Mouse (Mus musculus) mouse embryonic stem cell (cell line): Measurements from ENCODE around the gene Tsfm.

Experiments
- in situ Hi-C, 2 experiments: fragments of 300-500 bp; cut with MboI; formaldehyde crosslinking; loops; 1 replicate in 1 of 2; 3 replicates in 1 of 2; pipeline ENCODE4 v1.14.3; 2019 to 2020; ENCODE audit warnings: low sequenced_read_pairs in 2 of 2, low pct_unique_long_range_greater_than_20kb in 1 of 2, mixed read lengths in 1 of 2; ENCODE audit not compliant: unreplicated experiment in 1 of 2

Gene Tsfm

GRCm38 (mm10) chr10:127048608-127049394, 18.2 kb upstream of the Tsfm start:
- in situ Hi-C loops = no loop called here

GRCm38 (mm10) chr10:127047954-127048353, 17.3 kb upstream of the Tsfm start, which contains the start of gene Cyp27b1:
Gene Cyp27b1 (plus strand): TSS chr10:127048250.
- in situ Hi-C loops = no loop called here

GRCm38 (mm10) chr10:127043187-127043586, 12.5 kb upstream of the Tsfm start:
- in situ Hi-C loops = no loop called here

GRCm38 (mm10) chr10:127042468-127043115, 12.0 kb upstream of the Tsfm start:
- in situ Hi-C loops = no loop called here

GRCm38 (mm10) chr10:127041774-127042338, 11.2 kb upstream of the Tsfm start:
- in situ Hi-C loops = no loop called here

- in situ Hi-C loops = no loop called here
These were observed 10.7 kb upstream of the Tsfm start, which contains the start of the genes Mettl1 and Eef1akmt3 for GRCm38 (mm10) chr10:127041274-127041766. Gene Mettl1 (plus strand): TSS chr10:127041414. Gene Eef1akmt3 (minus strand): TSS chr10:127041513.

- in situ Hi-C loops = no loop called here
These were observed 10.1 kb upstream of the Tsfm start for GRCm38 (mm10) chr10:127040569-127041214.

- in situ Hi-C loops = no loop called here
These were observed 7.0 kb upstream of the Tsfm start for GRCm38 (mm10) chr10:127037641-127038040.

GRCm38 (mm10) chr10:127036273-127036672, 5.6 kb upstream of the Tsfm start:
- in situ Hi-C loops = no loop called here

GRCm38 (mm10) chr10:127033301-127033741, 2.7 kb upstream of the Tsfm start:
- in situ Hi-C loops = no loop called here

GRCm38 (mm10) chr10:127018422-127018821, 12.2 kb downstream of the Tsfm start:
- in situ Hi-C loops = no loop called here

GRCm38 (mm10) chr10:127017071-127017470, 13.6 kb downstream of the Tsfm start:
- in situ Hi-C loops = no loop called here

GRCm38 (mm10) chr10:127016488-127016887, 14.2 kb downstream of the Tsfm start:
- in situ Hi-C loops = no loop called here

- in situ Hi-C loops = no loop called here
These were observed 26.8 kb downstream of the Tsfm start for GRCm38 (mm10) chr10:127003806-127004205.

GRCm38 (mm10) chr10:127003334-127003733, 27.3 kb downstream of the Tsfm start:
- in situ Hi-C loops = no loop called here

GRCm38 (mm10) chr10:127002765-127003164, 27.9 kb downstream of the Tsfm start:
- in situ Hi-C loops = no loop called here

- in situ Hi-C loops = no loop called here
These were observed 28.6 kb downstream of the Tsfm start for GRCm38 (mm10) chr10:127002056-127002455.

GRCm38 (mm10) chr10:127001297-127001696, 29.3 kb downstream of the Tsfm start:
- in situ Hi-C loops = no loop called here

- in situ Hi-C loops = no loop called here
These were observed 30.1 kb downstream of the Tsfm start, which contains the start of gene Avil for GRCm38 (mm10) chr10:127000529-127000928. Gene Avil (plus strand): TSS chr10:127000709.
